Mouse (Mus musculus) hindbrain, embryonic 14.5 days (tissue): ENCODE measurements around the gene Sdhaf1. TPM values are rescaled to one million over a fixed set of nuclear protein-coding genes. Genes with fewer than 3 reads are reported as not detected.

Experiments used
- ATAC-seq: fragments of 200-750 bp; cut with Nextera tagmentation; 2 replicates; pipeline ENCODE4 v1.8.0; 2017; ENCODE audit warnings: moderate number of reproducible peaks, mild to moderate bottlenecking, moderate TSS enrichment, moderate library complexity; ENCODE audit not compliant: low FRiP score
- DNase-seq: peaks from one replicate; pipeline ENCODE4 v3.0.0-alpha.2; 2015; ENCODE audit warnings: low spot score
- H3K27ac ChIP-seq: fragments of 300-500 bp; sonication (generic); 2 replicates; pipeline ENCODE4 v1.5.1; 2014; ENCODE audit warnings: mild to moderate bottlenecking, moderate library complexity
- H3K27me3 ChIP-seq: fragments of 300-500 bp; sonication (generic); 2 replicates; pipeline ENCODE4 v1.6.1; 2014; ENCODE audit warnings: mild to moderate bottlenecking, low read length, mixed read lengths; ENCODE audit not compliant: control insufficient read depth, insufficient read depth
- H3K36me3 ChIP-seq: fragments of 300-500 bp; sonication (generic); replicated peaks from 2 replicates; pipeline ENCODE4 v1.6.1; 2014; ENCODE audit not compliant: control insufficient read depth, insufficient read depth
- H3K4me1 ChIP-seq: fragments of 300-500 bp; sonication (generic); replicated peaks from 2 replicates; pipeline ENCODE4 v1.6.1; 2014; ENCODE audit warnings: antibody characterized with exemption, low read length, mixed read lengths; ENCODE audit not compliant: control insufficient read depth, insufficient read depth
- H3K4me2 ChIP-seq: fragments of 300-500 bp; sonication (generic); replicated peaks from 2 replicates; pipeline ENCODE4 v1.6.1; 2014; ENCODE audit warnings: mild to moderate bottlenecking, moderate library complexity
- H3K4me3 ChIP-seq: fragments of 300-500 bp; sonication (generic); replicated peaks from 2 replicates; pipeline ENCODE4 v1.5.1; 2014; ENCODE audit warnings: mild to moderate bottlenecking, low read length
- H3K9ac ChIP-seq: fragments of 300-500 bp; sonication (generic); 2 replicates; pipeline ENCODE4 v1.6.1; 2014
- H3K9me3 ChIP-seq: fragments of 300-500 bp; sonication (generic); 2 replicates; pipeline ENCODE4 v1.6.1; 2016; ENCODE audit warnings: low read length; ENCODE audit not compliant: control insufficient read depth
- WGBS: fragments of 180-500 bp; shearing (Covaris S2); extraction: QIAGEN DNeasy Blood & Tissue Kit; methylation state at CpG from one replicate; pipeline ENCODE4 v1.1.7; 2014; 5-methylcytosine and 5-hydroxymethylcytosine counted together
- polyA plus RNA-seq: library from polyadenylated mRNA; unstranded; fragments of >200 nt; fragmentation: Nextera tagmentation; extraction: Ambion mirVana; gene quantifications from 2 replicates; pipeline ENCODE4 v1.2.1, GENCODE M21; 2014

The Sdhaf1 gene
- polyA plus RNA-seq, 1 experiment from 2014 or later: 19.2 TPM

DNA sequence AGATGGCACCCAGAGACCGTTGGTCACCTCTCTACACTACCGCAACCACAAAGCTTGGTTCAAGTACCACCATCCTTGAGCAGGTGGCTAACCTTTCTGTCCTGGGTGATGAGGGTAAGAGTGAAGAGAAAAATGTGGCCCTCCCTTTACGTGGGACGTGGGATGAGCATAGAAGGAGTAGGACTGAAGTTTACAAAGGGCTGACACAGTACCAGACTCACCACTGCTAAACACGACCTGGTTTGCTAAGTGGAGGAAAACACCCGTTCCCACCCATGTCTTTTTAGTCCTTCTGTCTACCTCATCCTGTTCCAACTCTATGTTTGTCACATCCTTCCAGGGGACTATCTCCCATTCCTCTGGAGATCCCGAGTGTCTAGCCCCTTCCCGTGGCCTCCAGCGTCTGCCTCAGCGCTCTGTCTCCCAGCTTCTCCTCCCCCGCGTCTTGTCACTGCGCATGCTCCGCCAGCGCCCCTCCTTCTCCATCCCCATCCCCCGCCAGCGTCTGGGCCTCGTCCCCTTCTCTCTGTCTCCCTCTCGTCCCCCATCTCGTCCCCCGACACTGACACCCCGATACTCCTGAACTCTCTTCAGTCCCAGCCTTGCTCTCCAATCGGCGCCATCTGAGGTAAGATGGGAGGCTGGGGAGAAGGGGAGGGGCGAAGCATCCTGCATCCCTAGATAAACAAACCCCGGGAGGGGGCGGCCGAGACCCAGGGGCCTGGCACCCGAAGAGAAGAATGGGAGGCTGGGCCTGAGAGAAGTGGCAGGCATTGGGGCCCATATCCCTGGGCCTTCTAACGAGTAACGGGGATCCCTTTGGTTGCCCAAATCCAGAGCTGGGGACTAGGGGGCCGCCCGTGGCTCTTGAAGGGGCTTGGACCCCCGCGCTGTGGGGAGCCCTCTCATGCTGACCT lies 32.2 kb downstream of the Sdhaf1 start, which contains the start of gene Clip3:
Gene Clip3 (plus strand): TSS at position 514 of the 917 bp plus-strand sequence.
- Histone ChIP-seq H3K9me3 (no peaks in the 10 kb centered on the region), H3K4me2 (peak within 1 kb of the TSS; percentile 80), H3K9ac (peak within 1 kb of the TSS; percentile 82), H3K4me1 (peaks cover 25% of the 10 kb centered on the region), H3K36me3 (peaks cover 25% of the 10 kb centered on the region), H3K27ac (peak within 1 kb of the TSS; percentile 60), H3K27me3 (no peaks in the 10 kb centered on the region), H3K4me3 (peak within 1 kb of the TSS; percentile 56)
- ATAC-seq (peak; percentile 87), DNase-seq (peak; percentile 84)
- WGBS: 6% methylated on average over 35 of the region's 35 CpGs

DNA sequence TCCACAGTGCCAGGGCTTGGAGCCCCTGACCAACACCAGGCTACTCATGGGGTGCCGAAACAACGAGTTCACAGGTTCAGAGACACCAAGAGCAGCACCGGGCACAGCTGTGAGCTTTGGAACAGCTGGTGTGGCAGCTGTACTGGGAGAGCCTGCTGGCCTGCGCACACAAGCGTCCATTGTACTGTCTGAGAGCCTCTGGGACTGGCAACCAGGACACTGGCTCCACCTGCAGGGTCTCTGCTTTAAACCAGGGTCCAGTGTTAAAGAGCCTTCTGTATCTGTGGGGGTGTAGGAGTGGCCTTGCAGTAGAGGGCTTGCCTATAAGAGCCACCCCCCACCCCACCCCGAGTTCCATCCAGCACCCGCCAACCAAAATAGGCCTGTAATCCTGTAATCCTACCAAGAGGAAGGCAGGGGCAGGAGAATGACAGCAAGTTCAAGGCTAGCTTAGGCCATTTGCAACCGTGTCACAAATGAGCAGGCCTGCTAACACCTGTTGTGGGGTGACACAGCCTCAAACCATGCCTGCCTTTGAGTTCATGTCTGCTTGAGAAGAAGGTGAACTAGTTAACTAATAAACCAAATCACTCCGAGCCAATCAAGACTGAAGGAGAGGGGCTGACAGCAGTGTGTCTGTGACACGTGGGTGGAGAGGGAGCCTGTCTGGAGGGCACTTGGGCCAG lies 33.8 kb downstream of the Sdhaf1 start:
- Histone ChIP-seq H3K27ac (no peak overlapping the region), H3K36me3 (peaks cover 9% of the 10 kb centered on the region), H3K4me3 (no peak overlapping the region), H3K4me2 (no peak overlapping the region), H3K9me3 (no peaks in the 10 kb centered on the region), H3K9ac (no peak overlapping the region), H3K27me3 (no peaks in the 10 kb centered on the region), H3K4me1 (peaks cover 25% of the 10 kb centered on the region)
- DNase-seq (no peak), ATAC-seq (0 out of 2 replicates have a peak, but pooled peaks have one; percentile 28)
- 52% methylated on average over 10 of the region's 10 CpGs for WGBS

DNA sequence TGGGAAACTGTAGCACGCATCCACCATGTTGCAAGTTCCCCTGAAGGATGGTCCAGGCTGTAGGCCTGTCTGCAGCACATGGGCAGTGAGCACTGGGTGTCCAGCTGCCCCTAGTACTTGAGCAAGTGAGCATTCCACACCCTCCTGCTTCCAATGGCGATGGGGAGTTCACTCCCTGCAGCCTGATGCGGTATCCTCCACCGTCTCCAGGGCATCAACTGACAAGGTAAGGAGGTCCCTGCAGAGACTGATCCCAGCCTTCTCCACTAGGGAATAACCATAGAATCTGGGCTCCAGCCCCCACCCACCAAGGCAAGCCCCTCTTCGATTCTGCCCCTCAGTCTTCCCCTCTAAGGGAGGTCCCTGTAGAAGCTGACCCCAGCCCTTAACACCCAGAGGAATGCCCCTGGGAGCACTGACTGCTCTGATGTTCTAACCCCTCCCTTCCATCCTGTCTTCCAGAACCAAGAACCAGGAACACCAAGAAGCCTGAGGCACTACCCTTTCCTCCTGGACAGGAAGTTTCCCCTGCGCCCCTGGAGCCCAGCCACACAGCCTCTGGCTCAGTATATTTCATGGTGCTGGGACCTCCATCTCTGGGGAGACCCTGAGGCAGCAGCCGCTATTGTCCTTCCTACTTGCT lies 34.5 kb downstream of the Sdhaf1 start:
- H3K27ac ChIP-seq: no peak overlapping the region
- ATAC-seq (no peak), DNase-seq (no peak)
- no peak overlapping the region for H3K4me3 ChIP-seq
- no peak overlapping the region for H3K4me2 ChIP-seq
- no peaks in the 10 kb centered on the region for H3K9me3 ChIP-seq
- 76% methylated on average over 7 of the region's 7 CpGs for WGBS
- H3K36me3 ChIP-seq: peaks cover 2% of the 10 kb centered on the region; the same call in 1 of the 2 replicates
- no peak overlapping the region for H3K9ac ChIP-seq
- no peaks in the 10 kb centered on the region for H3K27me3 ChIP-seq
- peaks cover 23% of the 10 kb centered on the region for H3K4me1 ChIP-seq

DNA sequence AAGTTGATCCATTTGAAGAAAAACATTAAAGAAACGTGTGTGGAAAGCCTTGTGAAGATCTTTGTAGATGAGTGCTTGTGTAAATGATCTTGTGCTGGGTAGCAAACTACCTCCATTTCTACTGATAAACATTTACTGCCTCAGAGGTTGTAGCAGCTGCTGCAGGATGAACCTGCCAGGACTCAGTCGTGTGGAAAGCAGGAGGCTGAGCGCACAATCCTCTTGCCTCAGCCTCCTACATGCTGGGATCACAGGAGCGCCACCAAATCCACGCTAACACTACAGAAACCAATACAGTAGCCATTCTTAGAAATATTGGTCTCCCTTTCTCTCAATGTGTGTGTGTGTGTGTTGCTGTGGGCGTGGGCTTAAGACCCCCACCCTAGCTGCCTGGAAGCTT lies 35.6 kb downstream of the Sdhaf1 start:
- no peak overlapping the region for H3K9ac ChIP-seq
- no peaks in the 10 kb centered on the region for H3K9me3 ChIP-seq
- H3K4me2 ChIP-seq: no peak overlapping the region
- H3K27ac ChIP-seq: no peak overlapping the region
- ATAC-seq (no peak), DNase-seq (no peak)
- H3K4me1 ChIP-seq: peaks cover 14% of the 10 kb centered on the region
- H3K27me3 ChIP-seq: no peaks in the 10 kb centered on the region
- no peaks in the 10 kb centered on the region for H3K36me3 ChIP-seq
- WGBS: 73% methylated on average over 6 of the region's 6 CpGs
- H3K4me3 ChIP-seq: no peak overlapping the region

DNA sequence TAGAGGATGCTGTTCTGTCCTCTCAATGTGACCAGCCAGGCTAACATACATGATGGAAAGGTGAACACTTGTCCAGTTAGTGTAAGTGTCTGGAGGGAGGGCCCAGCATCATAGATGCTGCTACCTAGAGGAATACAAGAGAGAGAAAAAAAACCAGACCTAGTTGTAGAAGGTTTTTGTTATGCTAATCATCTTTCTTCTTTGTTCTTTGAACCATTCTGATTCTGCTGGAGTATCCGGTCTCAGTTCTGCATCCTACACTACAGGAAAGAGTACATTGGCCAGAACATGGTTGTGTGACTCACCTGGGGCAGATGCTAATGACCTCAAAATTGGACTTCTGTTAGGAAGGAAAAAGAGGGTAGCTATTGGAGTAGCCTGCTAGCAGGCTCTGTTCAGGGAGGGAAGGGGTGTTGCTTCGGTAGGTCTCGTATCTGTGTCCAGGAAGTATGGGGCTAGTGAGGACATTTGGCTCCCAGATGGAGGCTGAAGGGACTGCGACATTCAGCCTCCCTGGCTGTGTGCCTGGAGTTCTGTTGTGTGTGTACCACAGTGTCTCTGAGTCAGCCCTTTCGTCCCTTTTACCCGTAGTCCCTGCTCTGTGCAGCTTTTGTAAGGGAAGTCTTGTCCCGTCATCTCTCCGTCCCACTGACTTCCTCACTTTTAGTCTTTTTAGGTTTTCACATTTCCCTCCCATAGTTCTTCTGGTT lies 36.8 kb downstream of the Sdhaf1 start:
- 52% methylated on average over 8 of the region's 8 CpGs for WGBS
- no peaks in the 10 kb centered on the region for H3K27me3 ChIP-seq
- no peaks in the 10 kb centered on the region for H3K36me3 ChIP-seq
- no peak overlapping the region for H3K4me2 ChIP-seq
- no peak overlapping the region for H3K9ac ChIP-seq
- H3K4me3 ChIP-seq: no peak overlapping the region
- H3K9me3 ChIP-seq: no peaks in the 10 kb centered on the region
- 0 out of 2 replicates have a peak, but pooled peaks cover 5% of the 10 kb centered on the region for H3K4me1 ChIP-seq
- ATAC-seq (no peak), DNase-seq (no peak)
- no peak overlapping the region for H3K27ac ChIP-seq

DNA sequence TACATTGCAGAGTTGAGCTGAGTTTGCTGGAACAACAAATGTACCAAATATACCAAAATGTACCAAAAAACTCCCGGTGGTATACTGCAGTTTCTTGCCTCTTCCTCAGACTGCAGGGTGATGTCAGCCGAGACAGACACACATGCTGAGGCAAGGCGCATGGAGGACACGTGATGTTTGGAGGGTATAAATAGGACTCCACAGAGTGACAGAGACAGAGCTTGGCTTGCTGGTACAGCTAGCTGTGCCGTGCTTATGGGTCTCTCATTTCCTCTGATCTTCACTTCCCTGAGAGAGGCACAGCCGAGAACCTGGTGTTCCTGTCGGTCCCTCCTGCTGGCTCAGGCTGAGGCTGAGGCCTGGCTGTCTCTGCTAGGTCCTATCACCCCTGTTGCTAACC lies 41.0 kb downstream of the Sdhaf1 start:
- Histone ChIP-seq H3K27ac (no peak overlapping the region), H3K27me3 (no peaks in the 10 kb centered on the region), H3K4me3 (no peak overlapping the region), H3K4me2 (no peak overlapping the region), H3K9ac (no peak overlapping the region), H3K9me3 (no peaks in the 10 kb centered on the region), H3K4me1 (no peaks in the 10 kb centered on the region), H3K36me3 (no peaks in the 10 kb centered on the region)
- DNase-seq: no peak
- WGBS: 87% methylated on average over 7 of the region's 7 CpGs
- ATAC-seq: no peak

DNA sequence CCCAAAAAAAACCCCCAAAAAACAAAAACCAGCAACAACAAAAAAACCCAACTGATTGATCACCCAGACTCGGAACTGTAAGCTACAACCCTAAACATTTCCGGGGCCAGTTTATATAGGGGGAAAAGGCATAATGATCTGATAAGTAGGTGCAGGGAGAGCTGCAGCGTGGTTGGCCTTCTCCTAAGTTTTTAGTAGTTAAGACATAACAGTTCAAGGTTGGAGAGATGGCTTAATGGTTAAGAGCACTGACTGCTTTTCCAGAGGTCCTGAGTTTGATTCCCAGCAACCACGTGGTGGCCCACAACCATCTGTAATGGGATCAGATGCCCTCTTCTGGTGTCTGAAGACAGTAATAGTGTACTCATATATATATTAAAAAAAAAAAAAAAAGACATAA lies 42.2 kb downstream of the Sdhaf1 start:
- no peaks in the 10 kb centered on the region for H3K27me3 ChIP-seq
- no peak for DNase-seq
- 81% methylated on average over 4 of the region's 4 CpGs for WGBS
- no peak overlapping the region for H3K4me3 ChIP-seq
- H3K4me1 ChIP-seq: no peaks in the 10 kb centered on the region
- H3K27ac ChIP-seq: no peak overlapping the region
- H3K4me2 ChIP-seq: peak overlapping the region; percentile 91; the same call in 1 of the 2 replicates
- no peak overlapping the region for H3K9ac ChIP-seq
- no peaks in the 10 kb centered on the region for H3K9me3 ChIP-seq
- ATAC-seq: no peak
- no peaks in the 10 kb centered on the region for H3K36me3 ChIP-seq

DNA sequence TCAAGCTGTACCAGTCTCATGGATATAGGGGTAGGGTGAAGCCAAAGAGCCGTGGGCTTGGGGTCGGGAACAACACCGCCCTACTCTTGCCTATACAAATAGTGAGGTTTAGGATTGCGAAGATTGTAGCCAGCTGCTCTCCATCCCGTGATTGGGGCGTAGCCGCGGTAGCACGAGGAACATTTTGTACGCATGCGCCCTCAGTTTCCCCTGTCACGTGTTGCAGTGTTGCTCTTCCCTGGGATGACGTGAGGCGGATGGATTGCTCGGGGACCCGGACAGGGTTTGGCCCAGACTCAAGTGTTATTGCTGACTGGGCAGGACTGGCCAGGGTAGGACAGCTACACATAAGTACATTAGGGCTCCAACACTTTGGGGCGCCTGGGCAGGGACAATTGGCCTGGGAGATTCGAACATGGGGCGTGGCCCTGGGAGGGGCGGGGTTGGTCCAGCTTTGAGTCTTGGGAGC lies 43.0 kb downstream of the Sdhaf1 start:
- H3K4me1 ChIP-seq: no peaks in the 10 kb centered on the region
- peak; percentile 86 for ATAC-seq
- peak overlapping the region; percentile 97 for H3K27ac ChIP-seq
- no peaks in the 10 kb centered on the region for H3K27me3 ChIP-seq
- peak overlapping the region; percentile 91 for H3K4me2 ChIP-seq
- DNase-seq: peak; percentile 90
- H3K36me3 ChIP-seq: no peaks in the 10 kb centered on the region
- peak overlapping the region; percentile 61 for H3K4me3 ChIP-seq
- WGBS: under 1% methylated on average over 20 of the region's 20 CpGs
- no peaks in the 10 kb centered on the region for H3K9me3 ChIP-seq
- peak overlapping the region; percentile 60 for H3K9ac ChIP-seq
